Mouse (Mus musculus) liver, embryonic 15.5 days (tissue): ENCODE measurements at regions not wholly inside any gene's neighbourhood (a gene's known extent, or its start where the extent isn't known, plus 50 kb on each side); places are given as distances from the start of the nearest gene placed in this dataset.

Source experiments
- ATAC-seq: fragments of 200-750 bp; cut with Nextera tagmentation; 2 replicates; pipeline ENCODE4 v1.8.0; 2017; ENCODE audit warnings: moderate number of reproducible peaks, mild to moderate bottlenecking, moderate library complexity; ENCODE audit not compliant: insufficient read depth
- H3K27ac ChIP-seq: fragments of 300-500 bp; sonication (generic); replicated peaks from 2 replicates; pipeline ENCODE4 v1.5.1; 2015; ENCODE audit warnings: mild to moderate bottlenecking, inconsistent platforms
- H3K27me3 ChIP-seq: fragments of 300-500 bp; sonication (generic); 2 replicates; pipeline ENCODE4 v1.6.1; 2015; ENCODE audit warnings: mild to moderate bottlenecking, inconsistent platforms
- H3K36me3 ChIP-seq: fragments of 300-500 bp; sonication (generic); replicated peaks from 2 replicates; pipeline ENCODE4 v1.6.1; 2015; ENCODE audit warnings: moderate library complexity, mild to moderate bottlenecking, inconsistent platforms
- H3K4me1 ChIP-seq: fragments of 300-500 bp; sonication (generic); replicated peaks from 2 replicates; pipeline ENCODE4 v1.6.1; 2015; ENCODE audit warnings: inconsistent platforms
- H3K4me2 ChIP-seq: fragments of 300-500 bp; sonication (generic); 2 replicates; pipeline ENCODE4 v1.6.1; 2015; ENCODE audit warnings: moderate library complexity, mild to moderate bottlenecking, inconsistent platforms
- H3K4me3 ChIP-seq: fragments of 300-500 bp; sonication (generic); replicated peaks from 2 replicates; pipeline ENCODE4 v1.5.1; 2015; ENCODE audit warnings: mild to moderate bottlenecking, inconsistent platforms
- H3K9ac ChIP-seq: fragments of 300-500 bp; sonication (generic); 2 replicates; pipeline ENCODE4 v1.6.1; 2015; ENCODE audit warnings: moderate library complexity, mild to moderate bottlenecking, inconsistent platforms
- H3K9me3 ChIP-seq: fragments of 300-500 bp; sonication (generic); replicated peaks from 2 replicates; pipeline ENCODE4 v1.6.1; 2016; ENCODE audit warnings: inconsistent platforms
- WGBS: fragments of 180-500 bp; shearing (Covaris S2); methylation state at CpG from one replicate; pipeline ENCODE4 v1.1.7; 2015; ENCODE audit warnings: mixed read lengths; ENCODE audit not compliant: insufficient replicate concordance; 5-methylcytosine and 5-hydroxymethylcytosine counted together

DNA sequence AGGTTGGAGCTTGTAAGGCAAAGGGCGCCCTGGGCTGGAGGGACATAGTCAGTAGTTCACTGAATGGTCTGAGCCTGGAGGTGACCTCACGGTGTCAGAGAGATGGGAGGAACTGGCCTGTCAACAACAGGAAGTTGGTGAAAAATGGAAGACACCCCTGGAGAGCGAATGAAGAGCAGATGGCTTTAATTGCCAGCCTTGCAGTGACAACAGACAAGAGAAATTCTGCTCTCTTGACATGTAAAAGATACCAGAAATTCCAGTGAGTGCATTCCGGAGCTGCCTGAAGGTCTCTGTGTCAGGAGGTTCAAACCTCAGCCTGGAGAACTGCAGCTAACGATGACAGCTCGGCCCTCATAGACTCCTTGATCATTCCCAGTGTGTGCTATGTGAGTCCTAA, 318.3 kb upstream of the Gm5148 start:
- no peak overlapping the region for H3K4me2 ChIP-seq
- WGBS = 19% methylated on average over 6 of the region's 6 CpGs

DNA sequence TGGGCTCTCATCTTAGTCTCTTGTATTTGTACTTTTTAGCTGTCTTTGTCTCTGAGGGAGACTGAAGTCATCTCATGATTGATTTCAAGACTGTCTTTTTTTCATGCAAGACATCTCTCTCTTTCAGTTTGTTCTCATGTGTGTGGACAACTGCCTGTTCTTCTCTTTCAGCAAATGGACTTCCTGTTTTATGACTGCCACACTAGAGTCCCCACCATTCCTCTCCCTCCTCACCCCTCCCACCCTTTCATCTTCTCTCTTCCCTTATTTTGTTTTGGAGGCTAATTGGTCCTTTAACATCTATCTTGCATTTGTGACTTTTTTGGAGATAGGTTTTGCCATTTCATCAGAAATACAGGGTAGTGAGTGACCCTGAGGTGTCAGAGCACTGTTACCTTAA, 311.8 kb upstream of the Gm5148 start:
- no peak for ATAC-seq
- Histone ChIP-seq H3K4me1 (no peaks in the 10 kb centered on the region), H3K4me3 (no peak overlapping the region), H3K4me2 (no peak overlapping the region), H3K27ac (no peak overlapping the region), H3K9me3 (no peaks in the 10 kb centered on the region), H3K36me3 (no peaks in the 10 kb centered on the region), H3K27me3 (no peaks in the 10 kb centered on the region), H3K9ac (no peak overlapping the region)

More for the DNA sequence above, 318.3 kb upstream of the Gm5148 start:
- Histone ChIP-seq H3K4me1 (no peaks in the 10 kb centered on the region), H3K36me3 (no peaks in the 10 kb centered on the region), H3K27ac (no peak overlapping the region), H3K27me3 (no peaks in the 10 kb centered on the region), H3K9ac (no peak overlapping the region), H3K9me3 (no peaks in the 10 kb centered on the region), H3K4me3 (no peak overlapping the region)
- ATAC-seq = no peak

- H3K9me3 ChIP-seq = no peaks in the 10 kb centered on the region
- no peak for ATAC-seq
- no peak overlapping the region for H3K4me3 ChIP-seq
- H3K36me3 ChIP-seq = no peaks in the 10 kb centered on the region
- no peak overlapping the region for H3K27ac ChIP-seq
- no peak overlapping the region for H3K4me2 ChIP-seq
- no peaks in the 10 kb centered on the region for H3K27me3 ChIP-seq
- no peak overlapping the region for H3K9ac ChIP-seq
- no peaks in the 10 kb centered on the region for H3K4me1 ChIP-seq
- WGBS = 46% methylated on average over 3 of the region's 3 CpGs
Observed at GRCm38 (mm10) chr3:38034138-38034537, 309.8 kb upstream of the Gm5148 start.

DNA sequence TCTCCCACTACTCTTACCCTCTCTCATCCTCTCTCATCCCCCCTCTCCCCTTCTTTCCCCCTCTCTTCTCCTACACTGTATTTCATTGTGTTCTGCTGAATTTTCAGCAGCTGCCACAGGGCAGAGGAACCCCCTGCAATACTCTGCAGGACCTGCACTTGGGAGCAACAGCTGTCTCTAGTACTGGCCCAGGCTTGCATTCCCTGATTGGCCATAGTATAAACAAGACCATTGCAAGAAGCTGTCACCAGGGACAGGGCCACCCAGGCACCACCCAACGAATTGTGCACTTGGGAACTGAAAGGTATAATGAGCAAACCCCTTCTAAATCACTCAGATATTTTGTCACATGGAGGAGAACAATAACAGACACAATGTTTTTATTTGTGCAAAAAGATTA, 290.5 kb upstream of the Gm5148 start:
- no peak for ATAC-seq
- H3K4me1 ChIP-seq = no peaks in the 10 kb centered on the region
- no peak overlapping the region for H3K4me2 ChIP-seq
- no peaks in the 10 kb centered on the region for H3K36me3 ChIP-seq
- H3K4me3 ChIP-seq = no peak overlapping the region
- H3K9ac ChIP-seq = no peak overlapping the region
- H3K9me3 ChIP-seq = no peaks in the 10 kb centered on the region
- H3K27me3 ChIP-seq = no peaks in the 10 kb centered on the region
- WGBS = 32% methylated on average over 1 of the region's 1 CpGs
- no peak overlapping the region for H3K27ac ChIP-seq

- H3K27me3 ChIP-seq = no peaks in the 10 kb centered on the region
Observed at GRCm38 (mm10) chr3:38009168-38009567, 284.9 kb upstream of the Gm5148 start.

GRCm38 (mm10) chr3:38008321-38008720, 284.0 kb upstream of the Gm5148 start:
- no peaks in the 10 kb centered on the region for H3K4me1 ChIP-seq
- no peak overlapping the region for H3K9ac ChIP-seq
- H3K4me3 ChIP-seq = no peak overlapping the region
- H3K27me3 ChIP-seq = no peaks in the 10 kb centered on the region
- no peak overlapping the region for H3K4me2 ChIP-seq
- H3K27ac ChIP-seq = no peak overlapping the region
- H3K36me3 ChIP-seq = no peaks in the 10 kb centered on the region
- no peak for ATAC-seq
- no peaks in the 10 kb centered on the region for H3K9me3 ChIP-seq
- WGBS = 26% methylated on average over 7 of the region's 7 CpGs

More at GRCm38 (mm10) chr3:38009168-38009567, 284.9 kb upstream of the Gm5148 start:
- H3K9ac ChIP-seq = no peak overlapping the region
- H3K4me2 ChIP-seq = no peak overlapping the region
- H3K36me3 ChIP-seq = no peaks in the 10 kb centered on the region
- no peak overlapping the region for H3K4me3 ChIP-seq
- H3K27ac ChIP-seq = no peak overlapping the region
- WGBS = 29% methylated on average over 4 of the region's 4 CpGs
- no peak for ATAC-seq
- no peaks in the 10 kb centered on the region for H3K9me3 ChIP-seq
- H3K4me1 ChIP-seq = no peaks in the 10 kb centered on the region

GRCm38 (mm10) chr3:38007626-38008025, 283.3 kb upstream of the Gm5148 start:
- no peak overlapping the region for H3K4me2 ChIP-seq
- ATAC-seq = no peak
- no peak overlapping the region for H3K4me3 ChIP-seq
- no peaks in the 10 kb centered on the region for H3K4me1 ChIP-seq
- no peaks in the 10 kb centered on the region for H3K9me3 ChIP-seq
- H3K27ac ChIP-seq = no peak overlapping the region
- WGBS = 13% methylated on average over 1 of the region's 1 CpGs
- no peaks in the 10 kb centered on the region for H3K36me3 ChIP-seq
- H3K9ac ChIP-seq = no peak overlapping the region
- no peaks in the 10 kb centered on the region for H3K27me3 ChIP-seq

DNA sequence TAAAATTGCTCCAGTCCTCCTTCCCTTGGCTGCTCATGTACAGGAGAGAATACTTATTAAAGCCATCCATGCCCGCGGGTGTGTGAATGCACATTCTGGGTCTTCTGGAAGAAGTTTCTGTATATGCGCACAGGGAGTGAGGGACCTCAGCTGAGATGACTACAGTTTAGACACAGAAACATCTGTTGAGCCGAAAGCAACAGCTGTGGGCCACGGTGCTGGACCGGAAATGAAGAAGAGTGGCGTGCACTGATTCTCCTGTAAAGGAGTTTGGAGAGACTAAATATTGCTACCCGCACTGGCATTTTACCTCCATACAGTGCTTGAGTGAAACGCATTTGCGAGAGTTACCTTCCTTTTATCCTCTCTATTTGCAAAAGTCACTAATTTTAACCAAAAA, 278.0 kb upstream of the Gm5148 start:
- Histone ChIP-seq H3K9me3 (no peaks in the 10 kb centered on the region), H3K27me3 (no peaks in the 10 kb centered on the region), H3K4me1 (no peaks in the 10 kb centered on the region), H3K36me3 (no peaks in the 10 kb centered on the region), H3K4me2 (no peak overlapping the region), H3K27ac (no peak overlapping the region), H3K9ac (no peak overlapping the region), H3K4me3 (no peak overlapping the region)
- ATAC-seq = no peak
- 80% methylated on average over 10 of the region's 10 CpGs for WGBS

DNA sequence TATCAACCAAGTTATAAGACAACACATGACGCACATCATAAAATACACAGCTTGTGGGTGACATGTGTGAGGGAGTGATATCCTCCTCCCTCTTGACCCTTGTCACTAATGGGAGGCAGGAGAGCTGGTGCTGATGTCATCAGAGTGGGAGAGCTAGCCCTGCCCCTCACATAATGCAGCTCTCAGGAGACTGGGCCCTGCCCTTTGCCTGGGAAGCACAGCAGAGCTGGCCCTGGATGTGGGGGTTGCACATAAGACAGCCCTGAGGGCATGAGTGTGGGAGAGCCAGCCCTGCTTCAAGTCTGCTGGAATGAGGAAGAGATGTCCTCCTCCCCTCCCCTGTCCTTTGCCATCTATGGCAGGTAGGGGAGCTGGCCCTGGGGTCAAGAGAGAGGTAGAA, 275.5 kb upstream of the Gm5148 start:
- Histone ChIP-seq H3K9ac (no peak overlapping the region), H3K4me3 (no peak overlapping the region), H3K27ac (no peak overlapping the region), H3K4me2 (no peak overlapping the region), H3K9me3 (no peaks in the 10 kb centered on the region), H3K36me3 (no peaks in the 10 kb centered on the region), H3K4me1 (no peaks in the 10 kb centered on the region), H3K27me3 (no peaks in the 10 kb centered on the region)
- no peak for ATAC-seq
- 70% methylated on average over 1 of the region's 1 CpGs for WGBS

DNA sequence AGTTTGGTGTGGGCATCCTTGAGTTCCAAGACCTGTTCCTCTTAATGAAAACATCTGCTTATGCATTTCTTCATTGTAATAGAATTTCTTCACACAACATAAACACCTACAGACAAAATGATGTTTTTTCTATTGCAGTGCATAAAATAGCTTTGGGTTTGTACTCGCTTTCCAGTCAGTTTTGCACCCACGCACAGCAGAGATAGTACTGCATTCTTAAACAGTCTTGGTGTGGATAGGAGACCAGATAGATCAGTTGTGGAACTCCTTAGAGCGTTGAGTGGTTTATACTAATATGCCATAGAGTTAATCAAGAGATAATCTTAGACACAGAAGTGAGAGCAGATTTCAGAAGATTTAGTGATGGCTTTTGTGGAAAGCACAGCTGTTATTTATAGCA, 273.7 kb upstream of the Gm5148 start:
- Histone ChIP-seq H3K4me1 (no peaks in the 10 kb centered on the region), H3K4me2 (no peak overlapping the region), H3K4me3 (no peak overlapping the region), H3K9me3 (no peaks in the 10 kb centered on the region), H3K27ac (no peak overlapping the region), H3K27me3 (no peaks in the 10 kb centered on the region), H3K36me3 (no peaks in the 10 kb centered on the region), H3K9ac (no peak overlapping the region)
- 56% methylated on average over 3 of the region's 3 CpGs for WGBS
- ATAC-seq = no peak

GRCm38 (mm10) chr3:37989992-37990391, 265.7 kb upstream of the Gm5148 start:
- Histone ChIP-seq H3K27me3 (no peaks in the 10 kb centered on the region), H3K27ac (no peak overlapping the region), H3K36me3 (no peaks in the 10 kb centered on the region), H3K4me3 (no peak overlapping the region), H3K9me3 (no peaks in the 10 kb centered on the region), H3K9ac (no peak overlapping the region), H3K4me1 (no peaks in the 10 kb centered on the region), H3K4me2 (no peak overlapping the region)
- no peak for ATAC-seq
- 76% methylated on average over 6 of the region's 6 CpGs for WGBS

DNA sequence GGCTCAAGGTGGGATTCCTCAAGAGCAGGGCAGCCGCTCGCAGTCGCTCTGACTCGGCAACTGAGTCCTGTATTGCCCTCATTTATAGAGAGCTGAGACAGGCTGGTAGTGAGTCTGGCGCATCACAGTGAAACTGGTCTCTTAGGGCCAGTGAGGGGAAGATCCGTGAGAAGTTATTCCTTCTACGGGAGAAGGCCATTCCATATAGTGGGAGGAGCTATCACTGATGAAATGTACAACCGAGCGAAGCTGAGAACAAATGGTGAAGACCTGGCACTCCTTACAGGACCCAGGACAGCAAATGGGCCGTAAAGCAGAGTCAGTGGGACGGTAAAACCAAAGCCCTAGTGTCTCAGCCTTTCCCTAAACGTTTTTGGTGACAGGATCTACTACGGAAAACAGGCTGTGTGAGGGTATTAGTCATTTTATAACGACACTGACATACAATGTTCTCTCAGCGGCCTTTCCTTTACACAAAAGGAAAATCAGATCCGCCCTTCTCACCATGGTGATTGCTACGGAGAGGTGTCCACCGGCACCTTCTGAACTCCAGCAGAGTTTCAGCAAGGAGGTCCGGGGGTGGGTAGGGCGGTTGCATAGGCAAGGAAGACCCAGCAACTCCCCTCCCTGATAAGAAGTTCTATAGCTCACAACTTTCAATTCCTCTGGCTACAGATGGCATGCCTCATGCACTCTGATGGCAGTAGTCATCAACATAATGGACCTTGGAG, 263.6 kb upstream of the Gm5148 start:
- Histone ChIP-seq H3K27me3 (no peaks in the 10 kb centered on the region), H3K4me1 (no peaks in the 10 kb centered on the region), H3K27ac (no peak overlapping the region), H3K4me2 (no peak overlapping the region), H3K9me3 (no peaks in the 10 kb centered on the region), H3K36me3 (no peaks in the 10 kb centered on the region), H3K9ac (no peak overlapping the region), H3K4me3 (no peak overlapping the region)
- WGBS = 62% methylated on average over 20 of the region's 20 CpGs
- no peak for ATAC-seq
